Mouse (Mus musculus) C2C12 (cell line): ENCODE measurements around the gene Rwdd2a. TPM values are rescaled to one million over a fixed set of nuclear protein-coding genes. Genes with fewer than 3 reads are reported as not detected.
"Not testable (repeated sequence)": the region's sequence is repeated elsewhere in the genome, so short reads cannot be mapped to it uniquely, and the experiment has no call there.

Experiments
- H3K27me3 ChIP-seq: one replicate; pipeline ENCODE4 v1.6.1; 2011; ENCODE audit not compliant: control insufficient read depth, insufficient read depth, insufficient read length
- H3K36me3 ChIP-seq: one replicate; pipeline ENCODE4 v1.6.1; 2011; ENCODE audit not compliant: control insufficient read depth, insufficient read depth
- H3K4me3 ChIP-seq: one replicate; pipeline ENCODE4 v1.5.1; 2011; ENCODE audit warnings: mild to moderate bottlenecking, control low read depth; ENCODE audit not compliant: poor library complexity, insufficient read depth, severe bottlenecking
- H3K79me2 ChIP-seq: one replicate; pipeline ENCODE4 v1.6.1; 2011; ENCODE audit not compliant: control insufficient read depth, insufficient read depth
- H3K79me3 ChIP-seq: one replicate; pipeline ENCODE4 v1.6.1; 2011; ENCODE audit warnings: low read depth, control low read depth
- H3ac ChIP-seq: one replicate; pipeline ENCODE3; 2011; ENCODE audit warnings: low read depth; ENCODE audit not compliant: control insufficient read depth, insufficient read length
- CEBPB ChIP-seq: IDR thresholded peaks from one replicate; pipeline ENCODE4 v1.6.1; 2011; ENCODE audit warnings: low read depth, mild to moderate bottlenecking, control low read depth, moderate library complexity
- CTCF ChIP-seq: IDR thresholded peaks from one replicate; pipeline ENCODE4 v1.5.1; 2011; ENCODE audit not compliant: control insufficient read depth, insufficient read depth, insufficient read length
- FOSL1 ChIP-seq: IDR thresholded peaks from one replicate; pipeline ENCODE4 v1.8.0; 2011; ENCODE audit warnings: mild to moderate bottlenecking, low read length; ENCODE audit not compliant: poor library complexity, insufficient read depth, severe bottlenecking
- MAX ChIP-seq: IDR thresholded peaks from one replicate; pipeline ENCODE4 v1.6.1; 2011; ENCODE audit warnings: mild to moderate bottlenecking, control low read depth
- MYOD1 ChIP-seq: IDR thresholded peaks from one replicate; pipeline ENCODE4 v1.6.1; 2011; ENCODE audit warnings: low read depth; ENCODE audit not compliant: control insufficient read depth, insufficient read length
- MYOG ChIP-seq: IDR thresholded peaks from one replicate; pipeline ENCODE4 v1.6.1; 2011; ENCODE audit not compliant: control insufficient read depth, insufficient read length; ENCODE audit errors: extremely low read depth
- USF1 ChIP-seq: IDR thresholded peaks from one replicate; pipeline ENCODE4 v1.6.1; 2011; ENCODE audit warnings: low read depth, mild to moderate bottlenecking, control low read depth, moderate library complexity
- polyA plus RNA-seq: library from polyadenylated mRNA; unstranded; fragments of >200 nt; fragmentation: generic; extraction: Trizol; gene quantifications from one replicate; pipeline ENCODE4 v1.2.1, GENCODE M21; 2012; ENCODE audit warnings: missing spikeins

Rwdd2a gene
- polyA plus RNA-seq, 1 experiment: 0.80 TPM

DNA sequence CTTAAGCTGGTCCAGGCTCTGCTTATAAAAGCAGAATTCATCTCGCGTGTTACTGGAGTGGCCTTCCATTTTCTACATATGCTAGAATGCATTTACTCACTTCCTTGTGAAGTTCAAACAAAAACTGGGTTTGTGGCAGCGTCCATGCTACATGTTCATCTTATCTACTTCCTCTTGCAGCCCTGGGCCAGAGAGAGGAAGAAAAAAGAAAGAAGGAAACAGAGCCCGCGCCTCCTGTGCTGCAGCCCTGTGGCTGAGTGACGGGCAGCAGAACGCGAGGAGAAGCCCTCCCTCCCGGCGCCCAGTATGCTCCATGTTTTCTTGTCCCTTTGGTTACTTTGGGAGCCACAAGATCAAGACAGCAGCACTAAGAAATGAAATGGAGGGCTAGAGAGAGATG lies 7.9 kb downstream of the Rwdd2a start:
- H3K27me3 ChIP-seq: no peaks in the 10 kb centered on the region
- H3ac ChIP-seq: no peak overlapping the region
- no peaks in the 10 kb centered on the region for H3K79me3 ChIP-seq
- H3K79me2 ChIP-seq: no peaks in the 10 kb centered on the region
- no peak for TF ChIP-seq FOSL1
- no peak for TF ChIP-seq MAX
- no peak for TF ChIP-seq MYOG
- no peak for TF ChIP-seq CTCF
- no peak for TF ChIP-seq USF1
- TF ChIP-seq MYOD1: no peak
- no peak for TF ChIP-seq CEBPB
- peaks cover 30% of the 10 kb centered on the region for H3K36me3 ChIP-seq
- H3K4me3 ChIP-seq: no peak overlapping the region

DNA sequence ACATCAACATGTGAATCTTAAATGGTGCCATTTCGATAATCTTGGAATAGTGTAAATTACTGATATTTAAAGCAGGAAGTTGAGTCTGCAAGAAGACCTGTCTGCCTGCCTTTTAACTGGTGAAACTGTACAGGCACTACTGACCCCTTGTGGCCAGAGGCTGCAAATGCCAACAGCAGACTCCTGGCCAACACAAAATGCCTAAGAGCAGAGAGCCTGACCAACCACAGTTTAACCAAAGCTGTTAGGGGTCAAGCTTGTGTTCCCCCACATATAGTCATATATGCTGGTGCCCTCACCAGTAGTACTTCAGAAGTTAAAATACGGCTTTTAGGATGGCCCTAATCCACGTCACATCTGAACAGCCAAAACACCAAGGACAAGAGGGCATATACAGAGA lies 11.9 kb downstream of the Rwdd2a start:
- H3K79me2 ChIP-seq: no peaks in the 10 kb centered on the region
- no peaks in the 10 kb centered on the region for H3K79me3 ChIP-seq
- no peak overlapping the region for H3ac ChIP-seq
- TF ChIP-seq USF1 (no peak), CTCF (peak; percentile 50)
- H3K36me3 ChIP-seq: peaks cover 19% of the 10 kb centered on the region
- no peak overlapping the region for H3K4me3 ChIP-seq
- no peaks in the 10 kb centered on the region for H3K27me3 ChIP-seq

DNA sequence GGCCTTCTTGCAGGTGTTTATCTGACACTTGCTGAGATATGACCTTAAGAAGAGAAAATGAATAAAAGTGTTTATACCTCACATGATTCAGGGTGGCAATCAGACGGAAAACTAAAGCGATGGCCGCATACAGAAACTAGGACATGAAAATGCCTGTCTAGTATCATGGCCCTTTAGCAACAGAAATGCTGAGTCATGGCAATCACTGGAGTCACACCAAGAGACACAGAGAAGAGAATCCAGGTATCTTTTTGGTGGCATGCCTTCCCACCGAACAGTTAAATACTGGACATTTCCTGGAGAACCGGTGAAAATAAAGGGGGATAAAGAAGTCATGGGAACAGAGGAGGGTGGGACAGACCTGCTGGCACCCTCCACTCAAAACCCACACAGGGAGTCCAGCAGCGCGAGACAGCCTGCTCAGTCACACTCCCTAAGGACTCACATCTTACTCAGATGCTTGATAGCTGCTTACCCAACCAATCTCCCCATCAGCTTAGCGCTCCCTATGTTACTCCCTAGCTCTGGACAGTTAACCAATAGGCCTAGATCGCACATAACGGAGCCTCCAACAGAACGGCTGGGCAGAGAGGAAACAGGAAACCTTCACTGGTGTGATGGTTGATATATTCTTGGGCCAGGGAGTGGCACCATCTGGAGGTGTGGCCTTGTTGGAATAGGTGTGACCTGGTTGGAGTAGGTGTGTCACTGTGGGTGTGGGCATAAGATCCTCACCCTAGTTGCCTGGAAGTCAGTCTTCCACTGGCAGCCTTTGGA lies 15.4 kb downstream of the Rwdd2a start:
- Histone ChIP-seq H3K79me3 (no peaks in the 10 kb centered on the region), H3K4me3 (no peak overlapping the region), H3K36me3 (peaks cover 21% of the 10 kb centered on the region), H3K79me2 (no peaks in the 10 kb centered on the region), H3ac (no peak overlapping the region), H3K27me3 (no peaks in the 10 kb centered on the region)
- no peak for TF ChIP-seq USF1
- TF ChIP-seq CEBPB: no peak
- TF ChIP-seq MYOG: no peak
- TF ChIP-seq FOSL1: no peak
- no peak for TF ChIP-seq MAX
- TF ChIP-seq MYOD1: no peak
- TF ChIP-seq CTCF: no peak

DNA sequence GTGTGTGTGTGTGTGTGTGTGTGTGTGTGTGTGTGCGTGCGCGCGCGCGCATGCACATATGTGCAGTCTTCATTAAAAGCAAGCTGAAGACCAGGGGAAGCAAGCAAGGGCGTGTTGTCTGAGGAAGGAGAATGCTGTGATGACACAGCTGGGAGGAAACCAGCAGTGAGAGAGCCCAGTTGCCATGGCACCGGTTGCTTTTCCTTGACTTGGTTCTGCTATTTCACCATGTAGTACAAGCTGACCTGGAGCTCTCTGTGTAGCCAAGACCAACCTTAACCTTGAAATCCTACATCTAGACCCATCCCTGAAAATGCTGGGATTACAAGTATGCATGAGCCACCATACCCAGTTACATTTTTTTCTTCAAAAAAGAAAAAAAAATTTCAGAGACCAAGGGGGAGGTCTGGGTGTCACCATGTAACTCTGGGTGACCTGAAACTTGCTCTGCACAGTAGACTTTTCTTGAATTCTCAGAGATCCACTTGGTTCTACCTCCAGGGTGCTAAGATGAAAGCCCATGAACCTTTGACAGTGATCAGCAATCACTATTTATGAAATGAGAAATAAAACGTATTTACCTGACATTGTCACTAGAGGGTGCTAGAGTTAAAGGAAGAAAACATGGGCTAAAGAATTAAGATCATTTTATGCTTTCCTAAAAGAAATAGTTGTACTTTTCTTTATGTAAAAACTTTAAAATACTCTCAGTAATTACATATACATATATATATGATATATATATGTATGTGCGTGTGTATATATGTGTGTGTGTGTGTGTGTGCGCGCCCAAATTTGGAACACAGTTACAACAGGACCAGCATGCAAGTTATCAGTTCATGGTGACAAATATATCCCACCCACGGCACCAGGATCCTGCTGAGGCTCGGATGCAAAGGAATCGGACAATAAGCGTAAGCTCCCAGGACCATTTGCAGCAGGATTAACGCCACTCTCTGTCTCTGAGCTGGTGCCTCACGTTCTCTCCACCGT lies 21.2 kb downstream of the Rwdd2a start:
- TF ChIP-seq CEBPB (no peak), USF1 (no peak), CTCF (no peak), FOSL1 (no peak)
- no peaks in the 10 kb centered on the region for H3K79me3 ChIP-seq
- no peaks in the 10 kb centered on the region for H3K27me3 ChIP-seq
- peaks cover 38% of the 10 kb centered on the region for H3K36me3 ChIP-seq
- H3K4me3 ChIP-seq: no peak overlapping the region
- no peaks in the 10 kb centered on the region for H3K79me2 ChIP-seq
- no peak overlapping the region for H3ac ChIP-seq

DNA sequence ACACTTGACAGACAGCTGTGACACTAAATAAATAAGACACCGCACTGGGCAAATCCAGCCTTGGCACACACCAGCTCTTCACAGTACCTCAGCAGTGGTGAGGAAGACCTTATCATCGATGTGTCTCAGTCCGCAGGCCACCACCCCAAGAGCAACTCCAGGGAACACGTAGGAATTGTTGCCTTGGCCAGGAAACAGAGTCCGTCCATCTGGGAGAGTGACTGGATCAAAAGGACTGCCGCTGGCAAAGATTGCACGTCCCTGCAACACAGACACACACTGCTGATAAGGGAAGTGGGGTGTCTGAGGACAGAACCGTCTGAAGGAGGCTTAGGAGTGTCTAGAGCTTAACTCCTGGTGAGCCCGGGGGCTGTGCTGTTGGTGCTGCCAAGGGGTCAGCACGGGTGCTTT lies 22.6 kb downstream of the Rwdd2a start:
- peaks cover 38% of the 10 kb centered on the region for H3K36me3 ChIP-seq
- not testable (repeated sequence) for H3K79me2 ChIP-seq, H3ac ChIP-seq, H3K79me3 ChIP-seq, H3K27me3 ChIP-seq, H3K4me3 ChIP-seq

DNA sequence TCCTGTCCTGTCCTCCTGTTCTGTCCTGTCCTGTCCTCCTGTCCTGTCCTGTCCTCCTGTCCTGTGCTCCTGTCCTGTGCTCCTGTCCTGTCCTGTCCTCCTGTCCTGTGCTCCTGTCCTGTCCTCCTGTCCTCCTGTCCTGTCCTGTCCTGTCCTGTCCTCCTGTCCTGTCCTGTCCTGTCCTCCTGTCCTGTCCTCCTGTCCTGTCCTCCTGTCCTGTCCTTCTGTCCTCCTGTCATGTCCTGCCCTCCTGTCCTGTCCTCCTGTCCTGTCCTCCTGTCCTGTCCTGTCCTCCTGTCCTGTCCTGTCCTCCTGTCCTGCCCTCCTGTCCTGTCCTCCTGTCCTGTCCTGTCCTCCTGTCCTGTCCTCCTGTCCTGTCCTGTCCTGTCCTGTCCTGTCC lies 25.2 kb downstream of the Rwdd2a start:
- H3ac ChIP-seq: not testable (repeated sequence)

More for the DNA sequence above, 25.2 kb downstream of the Rwdd2a start:
- not testable (repeated sequence) for H3K79me3 ChIP-seq, H3K27me3 ChIP-seq, H3K4me3 ChIP-seq, H3K79me2 ChIP-seq
- H3K36me3 ChIP-seq: peaks cover 31% of the 10 kb centered on the region
